Mouse (Mus musculus): ENCODE results near the gene Olfr994. TPM values are rescaled to one million over a fixed set of nuclear protein-coding genes. Genes with fewer than 3 reads are reported as not detected.

Olfr994 gene
- total and polyA plus RNA-seq, 2 experiments = not detected

GRCm38 (mm10) chr2:85409369-85409768 is 26.9 kb downstream of the Olfr994 start, which contains the start of gene Olfr992:
TSS of gene Olfr992 (minus strand) at chr2:85409469.
- H3K27ac ChIP-seq (replicated peaks; ENCODE audit: insufficient read depth, low read depth, low read length) = no peak within 1 kb of the TSS
- H3K4me3 ChIP-seq (ENCODE audit: insufficient read depth, low read depth, low read length) = no peak within 1 kb of the TSS
- 29% methylated on average over 2 of the region's 2 CpGs for WGBS
- no peaks in the 10 kb centered on the region for H3K27me3 ChIP-seq (ENCODE audit: control insufficient read depth, insufficient read depth, low read length)
- no peaks in the 10 kb centered on the region for H3K4me1 ChIP-seq (ENCODE audit: control insufficient read depth, insufficient read depth, low read length)
- TF ChIP-seq CTCF (IDR thresholded peaks at IDR 0.05; ENCODE audit: low read depth, low read length) (no peak), POLR2A (IDR thresholded peaks at IDR 0.05; ENCODE audit: extremely low read depth, insufficient read depth, low read length) (no peak)
- DNase-seq (ENCODE audit: extremely low read depth, low read depth, low spot score) = no peak
- no peak within 1 kb of the TSS for H3K9ac ChIP-seq (ENCODE audit: low read depth, low read length)
- H3K36me3 ChIP-seq (ENCODE audit: control insufficient read depth, insufficient read depth, low read length) = no peaks in the 10 kb centered on the region
- no peaks in the 10 kb centered on the region for H3K79me2 ChIP-seq (ENCODE audit: control insufficient read depth, insufficient read depth, low read length)

Other genes starting within 250 kb of the Olfr994 start
- gene Lrrc55, start 239.3 kb downstream of the Olfr994 start, total RNA-seq (2014; rRNA removed) = 0.07 TPM in 1 of 2 replicates, not detected in the other
- not detected in 2 replicates for gene Lrrc55, start 239.3 kb downstream of the Olfr994 start, polyA plus RNA-seq (2012; rRNA removed)
- gene Olfr987, start 97.1 kb downstream of the Olfr994 start, total RNA-seq (2014; rRNA removed) = not detected in 2 replicates
- gene Olfr987, start 97.1 kb downstream of the Olfr994 start, polyA plus RNA-seq (2012; rRNA removed) = not detected in 2 replicates
- not detected in 2 replicates for gene Olfr988, start 73.2 kb downstream of the Olfr994 start, total RNA-seq (2014; rRNA removed)
- not detected in 2 replicates for gene Olfr988, start 73.2 kb downstream of the Olfr994 start, polyA plus RNA-seq (2012; rRNA removed)
- not detected in 2 replicates for gene Olfr992, start 27.0 kb downstream of the Olfr994 start, total RNA-seq (2014; rRNA removed)
- not detected in 2 replicates for gene Olfr992, start 27.0 kb downstream of the Olfr994 start, polyA plus RNA-seq (2012; rRNA removed)
- gene Olfr993, start 21.6 kb downstream of the Olfr994 start, total RNA-seq (2014; rRNA removed) = not detected in 2 replicates
- not detected in 2 replicates for gene Olfr993, start 21.6 kb downstream of the Olfr994 start, polyA plus RNA-seq (2012; rRNA removed)
- not detected in 2 replicates for gene Olfr995, start 7.2 kb upstream of the Olfr994 start, total RNA-seq (2014; rRNA removed)
- not detected in 2 replicates for gene Olfr995, start 7.2 kb upstream of the Olfr994 start, polyA plus RNA-seq (2012; rRNA removed)
- not detected in 2 replicates for gene 4833423E24Rik, start 82.6 kb upstream of the Olfr994 start, total RNA-seq (2014; rRNA removed)
- not detected in 2 replicates for gene 4833423E24Rik, start 82.6 kb upstream of the Olfr994 start, polyA plus RNA-seq (2012; rRNA removed)
- gene Olfr996, start 142.8 kb upstream of the Olfr994 start, total RNA-seq (2014; rRNA removed) = not detected in 2 replicates
- gene Olfr996, start 142.8 kb upstream of the Olfr994 start, polyA plus RNA-seq (2012; rRNA removed) = not detected in 2 replicates
- not detected in 2 replicates for gene Olfr998, start 152.5 kb upstream of the Olfr994 start, total RNA-seq (2014; rRNA removed)
- gene Olfr998, start 152.5 kb upstream of the Olfr994 start, polyA plus RNA-seq (2012; rRNA removed) = not detected in 2 replicates
- gene Olfr1000, start 175.5 kb upstream of the Olfr994 start, total RNA-seq (2014; rRNA removed) = not detected in 2 replicates
- gene Olfr1000, start 175.5 kb upstream of the Olfr994 start, polyA plus RNA-seq (2012; rRNA removed) = not detected in 2 replicates
- not detected in 2 replicates for gene Olfr1002, start 214.3 kb upstream of the Olfr994 start, total RNA-seq (2014; rRNA removed)
- not detected in 2 replicates for gene Olfr1002, start 214.3 kb upstream of the Olfr994 start, polyA plus RNA-seq (2012; rRNA removed)
- gene Olfr154, start 228.0 kb upstream of the Olfr994 start, total RNA-seq (2014; rRNA removed) = not detected in 2 replicates
- gene Olfr154, start 228.0 kb upstream of the Olfr994 start, polyA plus RNA-seq (2012; rRNA removed) = not detected in 2 replicates
- gene Olfr1006, start 242.3 kb upstream of the Olfr994 start, total RNA-seq (2014; rRNA removed) = not detected in 2 replicates
- not detected in 2 replicates for gene Olfr1006, start 242.3 kb upstream of the Olfr994 start, polyA plus RNA-seq (2012; rRNA removed)

All from liver, adult 2 months (tissue).